Mouse (Mus musculus) cortical plate, adult 2 months (tissue): Measurements from ENCODE around the gene Ralbp1. TPM values are rescaled to one million over a fixed set of nuclear protein-coding genes. Genes with fewer than 3 reads are reported as not detected.
A peak's percentile ranks its signal among the peaks of the same experiment; 100 is the strongest.

Source experiments
- H3K27ac ChIP-seq: fragments of 200-500 bp; 2 replicates; pipeline ENCODE4 v1.5.1; 2012; ENCODE audit warnings: low read length, control low read depth, inconsistent platforms; ENCODE audit not compliant: insufficient read depth
- H3K4me1 ChIP-seq: fragments of 200-500 bp; 2 replicates; pipeline ENCODE4 v1.6.1; 2011; ENCODE audit warnings: low read length; ENCODE audit not compliant: control insufficient read depth, insufficient read depth
- H3K4me3 ChIP-seq: fragments of 200-500 bp; 2 replicates; pipeline ENCODE4 v1.5.1; 2011; ENCODE audit warnings: mild to moderate bottlenecking, low read length, control low read depth; ENCODE audit not compliant: insufficient read depth
- CTCF ChIP-seq: fragments of 200-500 bp; IDR thresholded peaks from 2 replicates; pipeline ENCODE4 v1.5.1; 2011; ENCODE audit warnings: mild to moderate bottlenecking, control low read depth, low read length; ENCODE audit not compliant: insufficient read depth; ENCODE audit errors: extremely low read depth
- POLR2A ChIP-seq: fragments of 200-500 bp; IDR thresholded peaks from 2 replicates; pipeline ENCODE4 v1.6.1; 2011; ENCODE audit warnings: mild to moderate bottlenecking, low read length, control low read depth; ENCODE audit not compliant: insufficient read depth; ENCODE audit errors: extremely low read depth
- polyA plus RNA-seq: library from polyadenylated mRNA; depleted of rRNA; stranded (reverse); fragments of >200 nt; gene quantifications from 2 replicates; pipeline ENCODE4 v1.2.3, GENCODE M21; 2012

Ralbp1 gene
- polyA plus RNA-seq, 1 experiment = 47.3 TPM

DNA sequence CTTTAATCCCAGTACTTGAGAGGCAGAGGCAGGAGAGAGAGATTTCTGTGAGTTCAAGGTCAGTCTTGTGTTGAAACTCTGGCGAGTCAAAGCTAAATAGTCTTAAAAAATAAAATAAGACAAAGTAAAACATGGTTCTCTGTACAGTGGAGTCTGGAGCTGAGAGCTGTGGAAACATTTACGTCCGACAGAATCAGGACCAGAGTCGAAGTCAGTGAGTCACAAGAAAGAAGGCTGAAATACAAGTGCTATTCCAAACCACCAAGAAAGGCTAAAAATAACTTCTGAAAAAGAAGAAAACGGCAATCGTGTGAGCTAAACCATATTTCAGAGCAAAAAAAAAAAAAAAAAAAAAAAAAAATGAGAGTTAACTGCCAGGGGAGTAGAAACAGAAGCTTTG lies 16.7 kb upstream of the Ralbp1 start:
- H3K4me3 ChIP-seq = no peak overlapping the region
- TF ChIP-seq CTCF (no peak), POLR2A (no peak)
- H3K27ac ChIP-seq = no peak overlapping the region
- peaks cover 3% of the 10 kb centered on the region for H3K4me1 ChIP-seq

DNA sequence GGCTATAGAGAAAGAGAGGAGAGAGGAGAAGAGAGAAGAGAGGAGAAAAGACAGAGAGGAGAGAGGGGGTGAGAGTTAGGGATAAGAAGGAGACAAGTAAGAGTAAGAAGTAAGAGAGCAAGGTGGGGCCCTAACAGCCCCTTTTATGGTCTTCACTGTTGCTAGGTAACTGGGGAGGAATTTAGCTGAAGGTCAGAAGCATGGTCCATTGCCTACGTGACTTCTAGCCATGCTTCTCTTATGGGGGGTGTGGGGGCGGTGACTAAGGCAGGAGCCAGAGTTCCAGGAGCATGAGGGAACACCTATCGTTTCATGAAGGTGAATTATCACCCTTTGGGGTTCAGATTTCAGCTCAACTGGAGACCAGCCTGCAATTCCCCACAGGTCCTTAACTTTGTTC lies 10.4 kb upstream of the Ralbp1 start:
- TF ChIP-seq POLR2A = no peak
- TF ChIP-seq CTCF = no peak
- H3K4me3 ChIP-seq = no peak overlapping the region
- no peak overlapping the region for H3K27ac ChIP-seq
- H3K4me1 ChIP-seq = no peaks in the 10 kb centered on the region

DNA sequence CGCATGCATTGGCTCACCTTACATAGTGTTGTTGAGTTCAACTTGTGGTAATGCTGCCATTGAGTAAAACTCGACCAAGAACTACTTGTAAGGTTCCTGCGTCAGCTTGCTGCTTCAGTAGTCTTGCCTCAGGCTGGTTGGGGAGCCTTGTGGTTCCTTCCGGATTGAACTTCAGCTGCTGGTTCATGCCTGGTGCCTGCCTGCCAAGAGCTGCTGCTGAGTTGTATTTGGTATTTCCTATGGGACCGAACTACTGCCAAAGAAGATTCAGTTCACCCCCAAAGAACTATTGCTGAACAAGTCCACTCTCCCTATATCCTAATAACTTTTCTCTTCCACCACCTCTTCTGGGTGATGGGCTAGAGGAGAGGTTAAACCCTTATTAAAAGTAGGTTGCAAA lies 3.9 kb upstream of the Ralbp1 start:
- TF ChIP-seq POLR2A (no peak), CTCF (no peak)
- Histone ChIP-seq H3K4me3 (no peak overlapping the region), H3K4me1 (no peaks in the 10 kb centered on the region), H3K27ac (no peak overlapping the region)

DNA sequence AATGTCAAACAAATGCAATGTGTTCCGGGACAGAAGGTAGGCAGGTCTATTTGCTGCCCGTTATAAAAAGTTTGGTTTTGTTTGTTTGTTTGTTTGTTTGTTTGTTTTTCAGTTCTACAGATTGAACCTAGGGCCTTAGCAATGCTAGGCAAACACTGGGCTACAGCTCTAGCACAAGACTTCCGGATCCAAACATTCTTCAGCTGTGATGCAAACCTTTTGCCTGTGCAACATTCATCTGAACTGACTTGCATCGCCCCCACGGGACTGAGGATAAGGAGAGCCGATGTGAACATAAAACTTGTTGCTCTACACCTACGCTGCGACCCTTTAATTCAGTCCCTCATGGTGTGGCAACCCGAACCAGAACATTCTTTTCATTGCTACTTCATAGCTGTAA lies 973 bp upstream of the Ralbp1 start:
- H3K27ac ChIP-seq = peak overlapping the region; percentile 66; the same call in 1 of the 2 replicates
- no peak for TF ChIP-seq POLR2A
- no peak for TF ChIP-seq CTCF

DNA sequence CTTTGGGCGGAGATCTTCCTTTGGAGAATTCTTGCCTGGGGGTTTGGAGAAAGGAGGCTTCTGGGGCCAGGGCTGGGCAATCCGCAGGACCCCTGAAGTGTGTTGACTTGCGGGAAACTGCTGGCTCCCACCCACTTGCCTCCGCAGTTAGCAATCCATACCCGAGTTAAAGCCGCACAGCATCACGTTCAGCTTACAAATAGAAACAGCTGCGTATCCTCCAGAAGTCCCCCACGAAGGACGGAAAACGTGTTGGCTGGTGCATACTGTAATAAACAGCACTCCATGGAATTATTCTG lies 251 bp downstream of the Ralbp1 start:
- no peak for TF ChIP-seq POLR2A
- no peak for TF ChIP-seq CTCF
- Histone ChIP-seq H3K27ac (peak overlapping the region; percentile 66), H3K4me1 (peaks cover 4% of the 10 kb centered on the region), H3K4me3 (peak overlapping the region; percentile 48)

More for the DNA sequence above, 973 bp upstream of the Ralbp1 start:
- peaks cover 4% of the 10 kb centered on the region for H3K4me1 ChIP-seq
- H3K4me3 ChIP-seq = peak overlapping the region; percentile 48; the same call in 1 of the 2 replicates

GRCm38 (mm10) chr17:65884691-65885397 lies 754 bp downstream of the Ralbp1 start:
- TF ChIP-seq POLR2A (peak; percentile 97), CTCF (no peak)
- H3K27ac ChIP-seq = peak overlapping the region; percentile 66
- peaks cover 4% of the 10 kb centered on the region for H3K4me1 ChIP-seq
- peak overlapping the region; percentile 48 for H3K4me3 ChIP-seq

DNA sequence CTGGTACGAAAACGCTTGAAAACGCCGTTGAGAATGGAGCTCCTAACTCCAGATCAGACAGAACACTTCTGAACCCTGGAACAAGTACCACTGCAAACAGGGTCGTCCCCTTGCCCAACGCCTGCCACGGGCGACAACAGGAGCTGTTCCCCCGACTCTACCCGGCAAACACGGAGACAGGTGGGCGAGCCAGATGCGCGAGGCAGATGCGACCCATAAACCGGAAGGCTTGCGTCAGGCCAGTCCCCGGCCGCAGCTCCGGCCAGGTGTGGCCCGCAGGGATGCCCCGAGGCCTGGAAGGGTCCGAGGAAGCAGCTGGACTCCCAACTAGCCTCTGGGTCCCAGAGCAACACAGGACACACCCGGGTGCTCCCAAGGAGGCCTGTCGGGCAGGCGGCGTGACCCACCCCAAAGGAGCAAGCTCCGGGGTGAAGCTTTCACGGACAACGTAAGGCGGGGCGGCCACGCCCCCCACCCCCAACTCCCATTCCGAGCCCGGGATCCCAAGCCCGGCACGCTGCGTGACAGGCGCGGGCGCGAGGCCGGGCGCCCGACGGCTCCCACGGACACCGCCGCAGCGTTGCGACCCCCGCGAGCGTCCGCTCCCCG lies 1.4 kb downstream of the Ralbp1 start:
- Histone ChIP-seq H3K4me3 (peak overlapping the region; percentile 48), H3K4me1 (peaks cover 4% of the 10 kb centered on the region), H3K27ac (0 out of 2 replicates have a peak overlapping the region, but pooled peaks have one; percentile 16)
- TF ChIP-seq POLR2A (no peak), CTCF (no peak)

DNA sequence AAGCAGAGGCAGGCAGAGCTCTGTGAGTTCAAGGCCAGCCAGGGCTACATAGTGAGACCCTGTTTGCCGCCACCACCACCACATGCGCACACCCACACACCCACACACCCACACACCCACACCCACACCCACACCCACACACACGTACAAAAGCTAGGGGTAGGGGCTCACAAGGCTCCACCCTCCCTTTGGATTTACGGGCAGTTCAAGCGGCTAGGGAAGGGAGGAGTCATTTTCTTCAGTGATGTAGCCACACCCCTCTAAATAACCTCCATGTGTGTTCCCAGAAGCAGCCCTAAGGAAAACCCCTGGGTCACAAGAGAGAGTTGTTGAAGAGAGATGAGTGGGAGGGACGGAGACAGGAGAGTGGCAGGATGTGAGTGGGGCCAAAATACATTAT lies 8.6 kb downstream of the Ralbp1 start:
- Histone ChIP-seq H3K4me3 (no peak overlapping the region), H3K27ac (no peak overlapping the region), H3K4me1 (peaks cover 11% of the 10 kb centered on the region)
- no peak for TF ChIP-seq CTCF
- no peak for TF ChIP-seq POLR2A

DNA sequence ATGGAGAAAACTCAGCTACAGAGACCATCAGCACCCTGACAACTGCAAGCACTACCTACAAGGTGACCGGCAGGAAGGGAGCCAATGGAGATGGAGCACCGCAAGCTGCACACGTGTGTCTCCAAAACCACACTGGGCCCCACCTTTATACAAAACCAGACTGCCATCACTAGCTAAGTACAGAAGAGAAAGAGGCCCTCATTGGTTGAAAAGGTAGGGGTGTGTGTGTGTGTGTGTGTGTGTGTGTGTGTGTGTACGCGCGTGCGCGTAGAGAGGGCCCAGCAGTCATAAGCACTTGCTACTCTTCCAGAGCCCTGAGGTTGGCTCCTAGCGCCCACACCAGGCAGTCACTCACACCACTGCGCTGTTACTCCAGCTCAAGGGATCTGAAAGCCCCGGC lies 11.8 kb downstream of the Ralbp1 start:
- no peak for TF ChIP-seq POLR2A
- TF ChIP-seq CTCF = no peak
- peaks cover 11% of the 10 kb centered on the region for H3K4me1 ChIP-seq
- H3K27ac ChIP-seq = no peak overlapping the region
- H3K4me3 ChIP-seq = no peak overlapping the region

DNA sequence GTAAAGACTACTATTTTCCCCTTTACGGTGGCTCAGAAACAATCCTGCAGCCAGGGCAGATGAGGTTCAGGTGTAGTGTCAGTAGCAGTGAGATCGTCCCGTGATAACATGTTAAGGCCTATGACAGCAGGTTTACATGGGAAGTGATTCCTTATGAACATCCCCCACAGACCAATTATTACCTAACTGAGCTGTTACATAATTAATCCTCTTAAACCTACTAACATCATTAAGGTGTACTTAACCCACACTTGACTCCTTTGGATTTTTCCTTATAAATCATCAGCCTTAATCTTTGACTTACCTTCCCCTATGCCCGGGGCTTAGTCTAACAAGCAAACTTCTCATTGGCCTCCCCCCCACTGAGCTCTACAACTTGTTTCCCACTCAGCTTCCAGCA lies 12.4 kb downstream of the Ralbp1 start:
- no peak overlapping the region for H3K4me3 ChIP-seq
- TF ChIP-seq POLR2A (no peak), CTCF (no peak)
- H3K4me1 ChIP-seq = peaks cover 11% of the 10 kb centered on the region
- H3K27ac ChIP-seq = no peak overlapping the region
